ENCODE assay signal across 8 mouse cellular contexts in genomic region chr10:82629111-82629585, GRCm38 (mm10). TPM values are rescaled to one million over a fixed set of nuclear protein-coding genes. Genes with fewer than 3 reads are reported as not detected.
DNase-seq lines count a peak whose midpoint lies in the region; ATAC-seq lines count a peak whose summit lies in the region.

No protein-coding gene starts in this region.

- H3K4me1 ChIP-seq in hindbrain, embryonic 16.5 days (ENCODE audit: control insufficient read depth, insufficient read depth, low read depth, low read length), result peaks cover 14% of the 10 kb centered on the region
- peaks cover 13% of the 10 kb centered on the region for H3K4me1 ChIP-seq in lung, embryonic 16.5 days (replicated peaks; ENCODE audit: control insufficient read depth, insufficient read depth, low read length)

- no peaks in the 10 kb centered on the region for H3K9me3 ChIP-seq in hindbrain, embryonic 16.5 days (ENCODE audit: control insufficient read depth, low read length)
- no peaks in the 10 kb centered on the region for H3K9me3 ChIP-seq in lung, embryonic 16.5 days (ENCODE audit: control insufficient read depth, low read length)

- H3K36me3 ChIP-seq in hindbrain, embryonic 16.5 days (ENCODE audit: control insufficient read depth, insufficient read depth, low read length), result peaks cover 6% of the 10 kb centered on the region
- peaks cover 6% of the 10 kb centered on the region; the same call in 1 of the 2 replicates for H3K36me3 ChIP-seq in lung, embryonic 16.5 days (ENCODE audit: control insufficient read depth, insufficient read depth, low read length)
- no peaks in the 10 kb centered on the region; the same call in 1 of the 2 replicates for H3K36me3 ChIP-seq in splenic B cell, adult 2 months (ENCODE audit: control insufficient read depth, insufficient read depth, low read length, poor library complexity, severe bottlenecking)

- peak overlapping the region; percentile 68 for H3K9ac ChIP-seq in hindbrain, embryonic 16.5 days (ENCODE audit: low read depth, low read length)
- peak overlapping the region; percentile 88 for H3K9ac ChIP-seq in lung, embryonic 16.5 days (ENCODE audit: low read length)

- peak overlapping the region; percentile 75 for H3K27ac ChIP-seq in hindbrain, embryonic 16.5 days (ENCODE audit: low read depth, low read length)
- peak overlapping the region; percentile 92 for H3K27ac ChIP-seq in lung, embryonic 16.5 days (ENCODE audit: low read length)

- DNase-seq in embryo, embryonic 11 days, result peak; percentile 47
- DNase-seq in embryo, embryonic 9.5 days (ENCODE audit: extremely low spot score), result no peak
- peak; percentile 12 for DNase-seq in urinary bladder, postnatal 14 days (ENCODE audit: low spot score)
- DNase-seq in urinary bladder, postnatal 25 days (ENCODE audit: low spot score), result no peak
- DNase-seq in splenic B cell, adult 2 months (ENCODE audit: low read depth, low spot score), result peak; percentile 78
- DNase-seq in thymus, postnatal 10 days (ENCODE audit: low spot score in 2 of 2), result no peak

- H3K4me2 ChIP-seq in hindbrain, embryonic 16.5 days (ENCODE audit: low read length), result peak overlapping the region; percentile 68
- peak overlapping the region; percentile 94 for H3K4me2 ChIP-seq in lung, embryonic 16.5 days (ENCODE audit: low read depth, low read length)

- peak overlapping the region; percentile 80 for H3K4me3 ChIP-seq in hindbrain, embryonic 16.5 days (ENCODE audit: low read length)
- H3K4me3 ChIP-seq in lung, embryonic 16.5 days (ENCODE audit: low read length), result peak overlapping the region; percentile 96

- WGBS in hindbrain, embryonic 16.5 days, result 7% methylated on average over 11 of the region's 11 CpGs
- WGBS in lung, embryonic 16.5 days, result 4% methylated on average over 11 of the region's 11 CpGs

- ATAC-seq in hindbrain, embryonic 16.5 days, result peak; percentile 77
- ATAC-seq in lung, embryonic 16.5 days (ENCODE audit: low read depth), result peak; percentile 39

- H3K27me3 ChIP-seq in hindbrain, embryonic 16.5 days (replicated peaks; ENCODE audit: control insufficient read depth, insufficient read depth, low read length), result no peaks in the 10 kb centered on the region
- H3K27me3 ChIP-seq in lung, embryonic 16.5 days (ENCODE audit: control insufficient read depth, insufficient read depth, low read depth, low read length), result no peaks in the 10 kb centered on the region
- no peaks in the 10 kb centered on the region for H3K27me3 ChIP-seq in splenic B cell, adult 2 months (ENCODE audit: control insufficient read depth, insufficient read depth, low read length, poor library complexity, severe bottlenecking)

RNA-seq across cellular contexts. Expression of gene Tdg, which starts 0.5 kb away (rescaled TPM):
- polyA plus RNA-seq in hindbrain, embryonic 16.5 days (2015; fragmentation: Nextera tagmentation; extraction: Ambion mirVana), result 123 and 150 TPM in 2 replicates
- 110 and 123 TPM in 2 replicates for polyA plus RNA-seq in lung, embryonic 16.5 days (2015; fragmentation: Nextera tagmentation; extraction: Ambion mirVana)

RNA-seq across cellular contexts. Expression of gene 1190007I07Rik, which starts 6.1 kb away (rescaled TPM):
- polyA plus RNA-seq in hindbrain, embryonic 16.5 days (2015; fragmentation: Nextera tagmentation; extraction: Ambion mirVana), result 30.5 and 32.7 TPM in 2 replicates
- 30.9 and 34.5 TPM in 2 replicates for polyA plus RNA-seq in lung, embryonic 16.5 days (2015; fragmentation: Nextera tagmentation; extraction: Ambion mirVana)

Comparison
In these comparisons a context has a peak if more than half of its experiments do, and no peak if none do; other contexts are left out.
1. DNase-seq: peak in embryo, embryonic 11 days (single experiment), urinary bladder, postnatal 14 days (single experiment) and splenic B cell, adult 2 months (single experiment); none in embryo, embryonic 9.5 days (single experiment), urinary bladder, postnatal 25 days (single experiment) and thymus, postnatal 10 days (0 of 2).